Mouse (Mus musculus) spleen, adult 2 months (tissue): ENCODE measurements around the gene Fads2.

Experiments used
- CTCF ChIP-seq: fragments of 200-500 bp; IDR thresholded peaks from 2 replicates; pipeline ENCODE4 v1.5.1; 2011; ENCODE audit warnings: mild to moderate bottlenecking, inconsistent platforms; ENCODE audit not compliant: insufficient read depth, insufficient read length, insufficient replicate concordance; ENCODE audit errors: extremely low read depth
- POLR2A ChIP-seq: fragments of 200-500 bp; IDR thresholded peaks from 2 replicates; pipeline ENCODE4 v1.6.1; 2011; ENCODE audit warnings: low read depth, low read length, inconsistent platforms

GRCm38 (mm10) chr19:10066189-10066500 lies 35.4 kb downstream of the Fads2 start:
- TF ChIP-seq CTCF (no peak), POLR2A (no peak)
